Mouse (Mus musculus): Measurements from ENCODE around the gene Usp20. TPM values are rescaled to one million over a fixed set of nuclear protein-coding genes. Genes with fewer than 3 reads are reported as not detected.

Usp20 gene
- total and polyA plus RNA-seq, 2 experiments from 2014 or later = 32.5 to 36.6 TPM

GRCm38 (mm10) chr2:31040487-31040886 lies 58.4 kb downstream of the Usp20 start:
- H3K27me3 ChIP-seq (ENCODE audit: insufficient read depth, low read length) = no peaks in the 10 kb centered on the region
- H3K4me1 ChIP-seq (ENCODE audit: insufficient read depth, low read length) = no peaks in the 10 kb centered on the region
- no peak overlapping the region for H3K4me2 ChIP-seq (ENCODE audit: low read depth, low read length, poor library complexity, severe bottlenecking)
- H3K36me3 ChIP-seq (ENCODE audit: insufficient read depth, low read length) = peaks cover 60% of the 10 kb centered on the region
- no peak overlapping the region for H3K27ac ChIP-seq (ENCODE audit: low read depth, low read length)
- WGBS = 84% methylated on average over 3 of the region's 3 CpGs
- H3K4me3 ChIP-seq (ENCODE audit: low read depth, low read length) = no peak overlapping the region
- H3K9me3 ChIP-seq (ENCODE audit: low read length) = no peaks in the 10 kb centered on the region
- DNase-seq (ENCODE audit: low spot score) = no peak
- no peak overlapping the region for H3K9ac ChIP-seq (replicated peaks; ENCODE audit: low read length, poor library complexity, severe bottlenecking)
- TF ChIP-seq CTCF (IDR thresholded peaks at IDR 0.05) = no peak
- no peak for ATAC-seq (ENCODE audit: low FRiP score)

GRCm38 (mm10) chr2:31041386-31041785 lies 59.3 kb downstream of the Usp20 start:
- H3K36me3 ChIP-seq (ENCODE audit: insufficient read depth, low read length) = peaks cover 55% of the 10 kb centered on the region
- DNase-seq (ENCODE audit: low spot score) (no peak), ATAC-seq (ENCODE audit: low FRiP score) (no peak)
- H3K4me1 ChIP-seq (ENCODE audit: insufficient read depth, low read length) = no peaks in the 10 kb centered on the region
- no peak overlapping the region for H3K4me3 ChIP-seq (ENCODE audit: low read depth, low read length)
- H3K4me2 ChIP-seq (ENCODE audit: low read depth, low read length, poor library complexity, severe bottlenecking) = no peak overlapping the region
- H3K9ac ChIP-seq (replicated peaks; ENCODE audit: low read length, poor library complexity, severe bottlenecking) = no peak overlapping the region
- H3K27ac ChIP-seq (ENCODE audit: low read depth, low read length) = no peak overlapping the region
- TF ChIP-seq CTCF (IDR thresholded peaks at IDR 0.05) = no peak
- 91% methylated on average over 6 of the region's 6 CpGs for WGBS
- H3K27me3 ChIP-seq (ENCODE audit: insufficient read depth, low read length) = no peaks in the 10 kb centered on the region
- H3K9me3 ChIP-seq (ENCODE audit: low read length) = no peaks in the 10 kb centered on the region

- no peak for DNase-seq (ENCODE audit: low spot score)
- Histone ChIP-seq H3K4me1 (ENCODE audit: insufficient read depth, low read length) (no peaks in the 10 kb centered on the region), H3K4me3 (ENCODE audit: low read depth, low read length) (no peak overlapping the region), H3K9me3 (ENCODE audit: low read length) (no peaks in the 10 kb centered on the region), H3K36me3 (ENCODE audit: insufficient read depth, low read length) (peaks cover 53% of the 10 kb centered on the region), H3K27ac (ENCODE audit: low read depth, low read length) (no peak overlapping the region), H3K4me2 (ENCODE audit: low read depth, low read length, poor library complexity, severe bottlenecking) (no peak overlapping the region), H3K9ac (replicated peaks; ENCODE audit: low read length, poor library complexity, severe bottlenecking) (no peak overlapping the region), H3K27me3 (ENCODE audit: insufficient read depth, low read length) (no peaks in the 10 kb centered on the region)
- 91% methylated on average over 6 of the region's 6 CpGs for WGBS
- ATAC-seq (ENCODE audit: low FRiP score) = no peak
- no peak for TF ChIP-seq CTCF (IDR thresholded peaks at IDR 0.05)
These were observed 60.8 kb downstream of the Usp20 start for GRCm38 (mm10) chr2:31042881-31043280.

- H3K9me3 ChIP-seq (ENCODE audit: low read length) = no peaks in the 10 kb centered on the region
- H3K27me3 ChIP-seq (ENCODE audit: insufficient read depth, low read length) = no peaks in the 10 kb centered on the region
- ATAC-seq (ENCODE audit: low FRiP score) (no peak), DNase-seq (ENCODE audit: low spot score) (no peak)
- no peak for TF ChIP-seq CTCF (IDR thresholded peaks at IDR 0.05)
- H3K4me1 ChIP-seq (ENCODE audit: insufficient read depth, low read length) = no peaks in the 10 kb centered on the region
- WGBS = 97% methylated on average over 1 of the region's 1 CpGs
- no peak overlapping the region for H3K9ac ChIP-seq (replicated peaks; ENCODE audit: low read length, poor library complexity, severe bottlenecking)
- no peak overlapping the region for H3K4me3 ChIP-seq (ENCODE audit: low read depth, low read length)
- peaks cover 51% of the 10 kb centered on the region for H3K36me3 ChIP-seq (ENCODE audit: insufficient read depth, low read length)
- H3K27ac ChIP-seq (ENCODE audit: low read depth, low read length) = no peak overlapping the region
- no peak overlapping the region for H3K4me2 ChIP-seq (ENCODE audit: low read depth, low read length, poor library complexity, severe bottlenecking)
These were observed 61.8 kb downstream of the Usp20 start for GRCm38 (mm10) chr2:31043856-31044255.

- Histone ChIP-seq H3K9me3 (ENCODE audit: low read length) (no peaks in the 10 kb centered on the region), H3K27me3 (ENCODE audit: insufficient read depth, low read length) (no peaks in the 10 kb centered on the region), H3K27ac (ENCODE audit: low read depth, low read length) (no peak overlapping the region), H3K36me3 (ENCODE audit: insufficient read depth, low read length) (peaks cover 34% of the 10 kb centered on the region), H3K4me2 (ENCODE audit: low read depth, low read length, poor library complexity, severe bottlenecking) (no peak overlapping the region), H3K9ac (replicated peaks; ENCODE audit: low read length, poor library complexity, severe bottlenecking) (no peak overlapping the region), H3K4me3 (ENCODE audit: low read depth, low read length) (no peak overlapping the region), H3K4me1 (ENCODE audit: insufficient read depth, low read length) (no peaks in the 10 kb centered on the region)
- DNase-seq (ENCODE audit: low spot score) (no peak), ATAC-seq (ENCODE audit: low FRiP score) (no peak)
- WGBS = 90% methylated on average over 6 of the region's 6 CpGs
- no peak for TF ChIP-seq CTCF (IDR thresholded peaks at IDR 0.05)
These were observed 66.0 kb downstream of the Usp20 start for GRCm38 (mm10) chr2:31048037-31048436.

GRCm38 (mm10) chr2:31052441-31052840 lies 70.4 kb downstream of the Usp20 start:
- TF ChIP-seq CTCF (IDR thresholded peaks at IDR 0.05) = no peak
- Histone ChIP-seq H3K4me1 (ENCODE audit: insufficient read depth, low read length) (no peaks in the 10 kb centered on the region), H3K9ac (replicated peaks; ENCODE audit: low read length, poor library complexity, severe bottlenecking) (no peak overlapping the region), H3K4me2 (ENCODE audit: low read depth, low read length, poor library complexity, severe bottlenecking) (no peak overlapping the region), H3K27me3 (ENCODE audit: insufficient read depth, low read length) (no peaks in the 10 kb centered on the region), H3K9me3 (ENCODE audit: low read length) (no peaks in the 10 kb centered on the region), H3K4me3 (ENCODE audit: low read depth, low read length) (no peak overlapping the region), H3K36me3 (ENCODE audit: insufficient read depth, low read length) (peaks cover 60% of the 10 kb centered on the region), H3K27ac (ENCODE audit: low read depth, low read length) (no peak overlapping the region)
- 88% methylated on average over 10 of the region's 10 CpGs for WGBS
- no peak for DNase-seq (ENCODE audit: low spot score)
- ATAC-seq (ENCODE audit: low FRiP score) = no peak
